Mouse (Mus musculus): ENCODE results near the gene Slc6a20a.

The Slc6a20a gene

GRCm38 (mm10) chr9:123638668-123639089, 40.0 kb downstream of the Slc6a20a start:
- DNase-seq (ENCODE audit: low read depth in 2 of 2, low spot score in 2 of 2), result no peak

DNA sequence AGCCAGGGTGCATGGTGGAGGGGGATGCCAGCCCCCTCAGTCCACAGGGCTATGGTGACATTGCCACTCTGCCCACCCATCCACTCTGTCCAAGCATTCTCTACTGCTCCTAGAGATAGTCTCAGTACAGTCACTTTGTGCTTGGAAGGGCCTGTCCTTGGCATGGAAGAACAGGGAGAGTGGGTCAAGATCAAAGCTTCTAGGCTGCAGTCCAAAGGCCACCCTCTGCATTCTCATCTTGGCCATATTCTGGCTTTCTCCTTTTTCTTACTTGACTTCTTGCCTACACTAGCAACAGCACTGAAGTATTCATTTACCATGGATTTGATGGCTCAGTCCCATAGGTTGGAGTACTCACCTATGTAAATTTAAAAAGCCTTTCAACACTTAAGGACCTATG, 40.5 kb downstream of the Slc6a20a start:
- no peak for DNase-seq (ENCODE audit: low read depth in 2 of 2, low spot score in 2 of 2)

DNA sequence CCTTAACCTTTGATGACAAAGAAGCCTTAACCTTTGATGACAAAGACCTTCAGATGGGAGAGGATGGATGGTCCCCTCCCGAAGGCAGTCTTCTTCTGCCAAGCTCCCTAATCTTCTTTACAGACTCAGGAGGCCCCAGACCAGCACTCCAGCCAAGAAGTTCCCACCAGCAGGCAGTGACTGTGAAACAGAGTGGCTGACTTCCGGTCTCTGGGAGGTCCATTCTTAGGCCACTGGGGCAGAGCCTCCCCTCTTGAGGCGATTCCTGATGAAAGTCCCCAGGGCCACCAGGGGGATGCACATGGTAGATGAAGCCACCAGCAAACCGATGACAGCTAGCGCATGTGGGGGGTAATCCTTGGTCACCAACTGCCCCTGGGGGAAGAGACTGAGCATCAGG, 41.9 kb downstream of the Slc6a20a start:
- no peak for DNase-seq (ENCODE audit: low read depth in 2 of 2, low spot score in 2 of 2)

DNA sequence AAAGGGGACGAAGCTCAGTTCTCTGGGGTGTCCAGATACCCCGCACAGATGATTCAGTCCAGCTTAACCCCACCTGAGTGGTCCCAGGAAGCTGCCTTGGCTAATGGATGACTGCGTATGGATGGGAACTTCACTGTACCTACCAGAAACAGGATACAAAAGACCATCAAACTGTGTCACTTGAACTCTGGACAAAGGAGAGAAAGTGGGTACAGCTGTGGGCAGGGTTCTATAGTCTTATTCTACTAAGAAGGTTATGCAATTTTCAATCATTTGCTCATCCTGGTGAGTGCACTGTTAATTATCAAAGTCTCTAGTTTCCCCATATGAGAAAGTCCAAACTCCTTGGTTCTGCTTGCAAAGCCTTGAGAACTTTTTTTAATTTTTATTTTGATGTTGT, 45.7 kb downstream of the Slc6a20a start:
- no peak for DNase-seq (ENCODE audit: low read depth in 2 of 2, low spot score in 2 of 2)

DNA sequence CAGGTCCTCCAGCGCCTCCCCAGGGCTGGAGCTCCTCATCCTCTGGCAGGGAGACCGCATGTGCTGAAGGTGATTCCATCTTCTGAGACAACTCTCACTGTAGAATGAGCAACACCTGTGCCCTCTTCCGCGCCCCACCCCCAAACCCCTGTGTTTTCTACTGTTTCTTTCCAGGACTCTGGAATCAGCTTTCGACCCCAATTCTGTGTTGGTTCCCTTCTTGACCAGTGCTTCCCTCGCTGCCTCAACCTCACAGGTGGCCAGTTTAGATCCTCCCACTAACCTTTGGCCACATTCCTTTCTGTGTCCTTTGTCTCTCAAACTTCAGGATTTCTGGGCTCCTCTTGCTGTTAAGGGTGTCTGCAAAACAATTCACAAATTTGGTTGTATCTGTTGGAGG, 46.4 kb downstream of the Slc6a20a start, which contains the start of gene Slc6a20b:
Slc6a20b (minus strand) TSS at position 285 of the 400 bp plus-strand sequence.
- DNase-seq (ENCODE audit: low read depth in 2 of 2, low spot score in 2 of 2), result no peak

GRCm38 (mm10) chr9:123631666-123632065, 47.0 kb downstream of the Slc6a20a start:
- no peak for DNase-seq (ENCODE audit: low read depth in 2 of 2, low spot score in 2 of 2)

DNA sequence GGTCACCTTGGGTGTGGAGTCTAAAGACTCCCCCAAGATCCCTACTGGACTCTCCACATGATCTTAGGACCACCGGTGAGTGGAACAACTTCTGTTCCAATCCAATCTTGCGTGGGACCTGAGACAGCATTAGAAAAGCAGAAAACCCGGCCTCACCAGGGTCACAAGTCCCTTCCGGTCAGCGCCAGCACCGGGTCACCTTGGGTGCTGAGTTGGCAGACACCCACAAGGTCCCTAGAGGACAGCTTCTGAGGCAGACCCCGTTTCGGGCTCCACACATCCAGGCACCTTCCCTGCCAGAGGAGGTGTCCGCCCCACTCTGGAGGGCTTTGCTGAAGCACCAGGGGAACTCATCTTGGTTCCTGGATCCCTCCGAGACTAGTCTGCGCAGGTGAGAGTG, 52.9 kb downstream of the Slc6a20a start:
- DNase-seq (ENCODE audit: low read depth in 2 of 2, low spot score in 2 of 2), result no peak

DNA sequence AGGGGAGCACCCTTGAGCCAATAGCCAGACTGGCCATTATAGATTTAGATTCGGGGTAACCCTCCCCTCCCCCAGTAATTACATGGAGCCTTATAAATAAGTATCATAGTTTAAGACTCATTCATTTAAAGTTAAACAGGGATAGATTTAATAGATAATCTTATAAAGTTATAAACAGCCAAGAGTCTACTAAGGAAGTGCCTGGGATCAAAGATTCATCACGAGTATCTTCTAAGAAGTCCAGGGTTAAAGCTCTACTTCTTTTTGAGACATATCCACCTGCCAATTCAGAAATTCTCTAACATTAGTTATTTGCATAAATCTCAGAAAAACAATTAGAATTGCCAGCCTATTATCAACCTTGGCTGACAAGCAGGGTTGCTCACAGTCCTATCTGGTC, 53.9 kb downstream of the Slc6a20a start:
- DNase-seq (ENCODE audit: low read depth in 2 of 2, low spot score in 2 of 2), result no peak

- no peak for DNase-seq (ENCODE audit: low read depth in 2 of 2, low spot score in 2 of 2)
These were observed 58.2 kb downstream of the Slc6a20a start for GRCm38 (mm10) chr9:123620311-123621098.

DNA sequence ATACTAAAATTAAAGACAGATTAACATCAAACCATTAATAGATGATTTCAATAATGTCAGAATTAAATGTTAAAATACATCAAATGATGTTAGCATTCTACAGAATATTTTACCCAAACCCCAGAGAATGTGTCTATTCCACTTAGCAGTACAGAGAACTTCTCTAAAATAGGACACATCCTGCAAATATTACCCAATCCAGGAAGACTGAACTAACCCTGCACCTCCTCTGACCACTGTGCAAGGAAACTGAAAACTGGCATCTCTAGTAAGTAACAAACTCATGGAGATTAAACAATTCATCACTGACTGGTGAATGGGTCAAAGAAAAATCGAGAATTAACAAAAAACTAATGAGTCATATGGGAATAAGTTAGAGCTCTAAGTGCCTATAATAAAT, 77.2 kb downstream of the Slc6a20a start:
- DNase-seq (ENCODE audit: low read depth in 2 of 2, low spot score in 2 of 2), result no peak

- no peak for DNase-seq (ENCODE audit: low read depth in 2 of 2, low spot score in 2 of 2)
These were observed 81.3 kb downstream of the Slc6a20a start for GRCm38 (mm10) chr9:123597376-123597775.

GRCm38 (mm10) chr9:123596910-123597309, 81.8 kb downstream of the Slc6a20a start:
- no peak for DNase-seq (ENCODE audit: low read depth in 2 of 2, low spot score in 2 of 2)

GRCm38 (mm10) chr9:123595194-123595593, 83.5 kb downstream of the Slc6a20a start:
- DNase-seq (ENCODE audit: low read depth in 2 of 2, low spot score in 2 of 2), result no peak

- DNase-seq (ENCODE audit: low read depth in 2 of 2, low spot score in 2 of 2), result no peak
These were observed 89.3 kb downstream of the Slc6a20a start for GRCm38 (mm10) chr9:123589240-123589910.

Data from CD8-positive naive resting alpha-beta T cell, adult 2 months (primary cell).